ENCODE assay signal across 14 mouse cellular contexts in genomic region chr1:77407417-77407816, GRCm38 (mm10).
"Had no signal": no experiment of that assay in that cellular context is flagged by ENCODE, and none has a peak within 500 bp of the region (broad histone marks: within the 10 kb centered on the region; RNA-seq: fewer than 3 reads in every experiment).

No protein-coding gene starts in this region.

- H3K4me2 ChIP-seq: kidney, embryonic 15.5 days; liver, embryonic 11.5 days; lung, embryonic 14.5 days; midbrain, embryonic 11.5 days had no signal

- ATAC-seq: intestine, postnatal 0 days; lung, postnatal 0 days had no signal

- H3K27me3 ChIP-seq: kidney, embryonic 15.5 days had no signal

- H3K27ac ChIP-seq: kidney, embryonic 15.5 days; macrophage had no signal

- H3K4me3 ChIP-seq: kidney, embryonic 15.5 days; megakaryocyte, embryonic 14.5 days had no signal

- H3K9me3 ChIP-seq: kidney, embryonic 15.5 days had no signal

- H3K36me3 ChIP-seq: kidney, embryonic 15.5 days had no signal

- DNase-seq: kidney, adult 8-10 months; kidney, postnatal 10 days; kidney, postnatal 36 days; lung, embryonic 14.5 days; midbrain, embryonic 14.5 days; thymus, adult 18-20 months; thymus, postnatal 4 days had no signal

- H3K9ac ChIP-seq: kidney, embryonic 15.5 days; lung, embryonic 14.5 days had no signal

- H3K4me1 ChIP-seq: kidney, embryonic 15.5 days; megakaryocyte, embryonic 14.5 days had no signal
